Mouse (Mus musculus) E14TG2a.4 (cell line): ENCODE measurements around the gene Bpifa6.

ENCODE experiments used
- CTCF ChIP-seq: conservative IDR thresholded peaks from 2 replicates; pipeline ENCODE4 v1.5.1; 2014; ENCODE audit warnings: low read length
- NANOG ChIP-seq: IDR thresholded peaks from 2 replicates; pipeline ENCODE4 v1.6.1; 2014; ENCODE audit warnings: borderline replicate concordance, low read length, mixed read lengths
- POU5F1 ChIP-seq: IDR thresholded peaks from 2 replicates; pipeline ENCODE4 v1.6.1; 2014; ENCODE audit warnings: low read length, borderline replicate concordance

DNA sequence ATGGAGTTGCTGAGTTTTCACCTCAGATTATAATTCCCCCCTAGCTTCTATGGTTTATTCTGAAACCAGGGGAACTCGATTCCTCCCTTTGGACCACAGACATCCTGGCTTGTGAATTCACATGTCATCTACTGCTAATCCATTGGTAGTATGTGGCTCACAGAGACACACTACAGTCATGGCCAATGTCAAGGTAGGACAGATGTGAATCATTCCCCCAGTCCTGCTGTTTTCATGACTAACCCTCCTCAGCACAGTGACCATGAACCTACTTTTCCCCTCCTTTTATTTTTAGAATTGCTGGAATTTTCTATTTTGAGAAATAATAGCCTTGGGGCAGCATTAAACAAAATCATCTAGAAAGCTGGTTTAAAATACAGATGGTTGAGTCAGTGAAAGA lies 32.6 kb downstream of the Bpifa6 start:
- TF ChIP-seq CTCF (no peak), POU5F1 (no peak), NANOG (no peak)
